Mouse (Mus musculus) C2C12 (cell line): ENCODE results near the gene Dtl.

ENCODE experiments used
- CTCF ChIP-seq: IDR thresholded peaks from one replicate; pipeline ENCODE4 v1.5.1; 2011; ENCODE audit not compliant: control insufficient read depth, insufficient read depth, insufficient read length
- MYOD1 ChIP-seq: IDR thresholded peaks from one replicate; pipeline ENCODE4 v1.6.1; 2011; ENCODE audit warnings: low read depth; ENCODE audit not compliant: control insufficient read depth, insufficient read length

GRCm38 (mm10) chr1:191521395-191521794 is 53.9 kb downstream of the Dtl start:
- TF ChIP-seq CTCF (no peak), MYOD1 (no peak)
